Mouse (Mus musculus) liver, adult 2 months (tissue): ENCODE data around the gene Prune2. TPM values are rescaled to one million over a fixed set of nuclear protein-coding genes. Genes with fewer than 3 reads are reported as not detected.

Experiments used
- DNase-seq: peaks from one replicate; pipeline ENCODE4 v3.0.0-alpha.2; 2011; ENCODE audit warnings: low read depth, low spot score; ENCODE audit errors: extremely low read depth
- H3K27ac ChIP-seq: fragments of 200-500 bp; replicated peaks from 2 replicates; pipeline ENCODE4 v1.5.1; 2012; ENCODE audit warnings: low read depth, mild to moderate bottlenecking, control low read depth, inconsistent platforms, low read length; ENCODE audit not compliant: insufficient read depth
- H3K27me3 ChIP-seq: fragments of 200-500 bp; 2 replicates; pipeline ENCODE4 v1.6.1; 2012; ENCODE audit warnings: mild to moderate bottlenecking, moderate library complexity, low read length, inconsistent platforms; ENCODE audit not compliant: control insufficient read depth, insufficient read depth
- H3K36me3 ChIP-seq: fragments of 200-500 bp; 2 replicates; pipeline ENCODE4 v1.6.1; 2012; ENCODE audit warnings: low read length, inconsistent platforms; ENCODE audit not compliant: control insufficient read depth, insufficient read depth
- H3K4me1 ChIP-seq: fragments of 200-500 bp; 2 replicates; pipeline ENCODE4 v1.6.1; 2011; ENCODE audit warnings: low read length; ENCODE audit not compliant: control insufficient read depth, insufficient read depth
- H3K4me3 ChIP-seq: fragments of 200-500 bp; 2 replicates; pipeline ENCODE4 v1.5.1; 2011; ENCODE audit warnings: low read depth, mild to moderate bottlenecking, control low read depth, low read length, moderate library complexity; ENCODE audit not compliant: insufficient read depth
- H3K79me2 ChIP-seq: fragments of 200-500 bp; 2 replicates; pipeline ENCODE4 v1.6.1; 2012; ENCODE audit warnings: inconsistent platforms, mild to moderate bottlenecking, low read length, moderate library complexity; ENCODE audit not compliant: control insufficient read depth, insufficient read depth
- H3K9ac ChIP-seq: fragments of 200-500 bp; 2 replicates; pipeline ENCODE4 v1.6.1; 2012; ENCODE audit warnings: low read depth, mild to moderate bottlenecking, control low read depth, inconsistent platforms, low read length
- CTCF ChIP-seq: fragments of 200-500 bp; IDR thresholded peaks from 2 replicates; pipeline ENCODE4 v1.5.1; 2011; ENCODE audit warnings: low read depth, low read length, control low read depth
- POLR2A ChIP-seq: fragments of 200-500 bp; IDR thresholded peaks from 2 replicates; pipeline ENCODE4 v1.6.1; 2011; ENCODE audit warnings: low read length, control low read depth; ENCODE audit not compliant: insufficient read depth; ENCODE audit errors: extremely low read depth
- WGBS: fragments of 180-500 bp; shearing (Covaris S2); methylation state at CpG from one replicate; pipeline ENCODE4 v1.1.7; 2018; 5-methylcytosine and 5-hydroxymethylcytosine counted together
- polyA plus RNA-seq: library from polyadenylated mRNA; depleted of rRNA; stranded (reverse); fragments of >200 nt; gene quantifications from 2 replicates; pipeline ENCODE4 v1.2.3, GENCODE M21; 2012
- total RNA-seq: library from RNA; depleted of rRNA; stranded (reverse); fragments of >200 nt; gene quantifications from 2 replicates; pipeline ENCODE4 v1.2.3, GENCODE M21; 2014

Gene Prune2
- total and polyA plus RNA-seq, 2 experiments = 0.06 to 0.55 TPM

GRCm38 (mm10) chr19:16959551-16959950, 3.6 kb downstream of the Prune2 start:
- Histone ChIP-seq H3K4me1 (no peaks in the 10 kb centered on the region), H3K4me3 (no peak overlapping the region), H3K27me3 (peaks cover 7% of the 10 kb centered on the region), H3K27ac (no peak overlapping the region), H3K79me2 (no peaks in the 10 kb centered on the region), H3K9ac (no peak overlapping the region), H3K36me3 (no peaks in the 10 kb centered on the region)
- 44% methylated on average over 8 of the region's 8 CpGs for WGBS
- no peak for DNase-seq
- no peak for TF ChIP-seq POLR2A
- TF ChIP-seq CTCF = no peak

GRCm38 (mm10) chr19:16961036-16961435, 5.1 kb downstream of the Prune2 start:
- no peak for DNase-seq
- Histone ChIP-seq H3K9ac (no peak overlapping the region), H3K27me3 (no peaks in the 10 kb centered on the region), H3K27ac (no peak overlapping the region), H3K36me3 (no peaks in the 10 kb centered on the region), H3K79me2 (no peaks in the 10 kb centered on the region), H3K4me3 (no peak overlapping the region), H3K4me1 (no peaks in the 10 kb centered on the region)
- WGBS = 93% methylated on average over 3 of the region's 3 CpGs
- TF ChIP-seq POLR2A (no peak), CTCF (no peak)

GRCm38 (mm10) chr19:16963178-16963577, 7.3 kb downstream of the Prune2 start:
- TF ChIP-seq CTCF (no peak), POLR2A (no peak)
- H3K4me1 ChIP-seq = no peaks in the 10 kb centered on the region
- H3K4me3 ChIP-seq = no peak overlapping the region
- no peak overlapping the region for H3K27ac ChIP-seq
- no peak for DNase-seq
- WGBS = 79% methylated on average over 3 of the region's 3 CpGs
- H3K9ac ChIP-seq = no peak overlapping the region
- no peaks in the 10 kb centered on the region for H3K79me2 ChIP-seq
- H3K27me3 ChIP-seq = no peaks in the 10 kb centered on the region
- no peaks in the 10 kb centered on the region for H3K36me3 ChIP-seq

- H3K4me3 ChIP-seq = no peak overlapping the region
- TF ChIP-seq CTCF (no peak), POLR2A (no peak)
- no peaks in the 10 kb centered on the region for H3K79me2 ChIP-seq
- no peaks in the 10 kb centered on the region for H3K27me3 ChIP-seq
- no peaks in the 10 kb centered on the region for H3K4me1 ChIP-seq
- no peak overlapping the region for H3K9ac ChIP-seq
- 73% methylated on average over 5 of the region's 5 CpGs for WGBS
- no peak for DNase-seq
- no peak overlapping the region for H3K27ac ChIP-seq
- H3K36me3 ChIP-seq = no peaks in the 10 kb centered on the region
Observed at GRCm38 (mm10) chr19:16968768-16969167, 12.8 kb downstream of the Prune2 start.

GRCm38 (mm10) chr19:16970612-16971011, 14.7 kb downstream of the Prune2 start:
- TF ChIP-seq CTCF = no peak
- no peak for TF ChIP-seq POLR2A
- Histone ChIP-seq H3K36me3 (no peaks in the 10 kb centered on the region), H3K9ac (no peak overlapping the region), H3K4me3 (no peak overlapping the region), H3K27me3 (no peaks in the 10 kb centered on the region), H3K79me2 (no peaks in the 10 kb centered on the region), H3K4me1 (no peaks in the 10 kb centered on the region), H3K27ac (no peak overlapping the region)
- 54% methylated on average over 2 of the region's 2 CpGs for WGBS
- DNase-seq = no peak

GRCm38 (mm10) chr19:16978910-16979309, 23.0 kb downstream of the Prune2 start:
- no peaks in the 10 kb centered on the region for H3K27me3 ChIP-seq
- no peak overlapping the region for H3K9ac ChIP-seq
- no peaks in the 10 kb centered on the region for H3K4me1 ChIP-seq
- TF ChIP-seq CTCF (no peak), POLR2A (no peak)
- no peak overlapping the region for H3K27ac ChIP-seq
- no peak for DNase-seq
- H3K4me3 ChIP-seq = no peak overlapping the region
- 96% methylated on average over 3 of the region's 3 CpGs for WGBS
- H3K36me3 ChIP-seq = no peaks in the 10 kb centered on the region
- H3K79me2 ChIP-seq = no peaks in the 10 kb centered on the region
